Mouse (Mus musculus) ovary, adult 18-20 months (tissue): ENCODE results near the gene Large1.
"Not testable (repeated sequence)": the region's sequence is repeated elsewhere in the genome, so short reads cannot be mapped to it uniquely, and the experiment has no call there.

ENCODE experiments used
- DNase-seq: peaks from one replicate; pipeline ENCODE4 v3.0.0; 2022; ENCODE audit warnings: low spot score, mixed read lengths

Large1 gene

DNA sequence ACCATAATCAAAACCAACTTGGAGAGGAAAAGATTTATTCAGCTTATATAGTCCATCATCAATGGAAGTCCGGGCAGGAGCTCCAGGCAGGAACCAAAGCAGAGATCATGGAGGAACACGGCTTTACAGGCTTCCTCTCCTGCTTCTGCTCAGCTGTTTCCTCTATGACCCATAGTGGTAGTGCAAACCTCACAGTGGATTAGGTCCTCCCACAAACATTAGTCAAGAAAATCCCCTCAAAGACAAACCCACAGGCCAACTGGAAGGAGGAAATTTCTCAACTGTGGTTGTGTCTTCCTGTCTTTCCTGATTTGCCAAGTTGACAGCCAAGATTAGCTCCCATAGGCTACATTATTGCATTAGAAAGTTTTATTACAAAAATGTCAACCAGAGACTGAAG, 59.7 kb downstream of the Large1 start:
- no peak for DNase-seq

DNA sequence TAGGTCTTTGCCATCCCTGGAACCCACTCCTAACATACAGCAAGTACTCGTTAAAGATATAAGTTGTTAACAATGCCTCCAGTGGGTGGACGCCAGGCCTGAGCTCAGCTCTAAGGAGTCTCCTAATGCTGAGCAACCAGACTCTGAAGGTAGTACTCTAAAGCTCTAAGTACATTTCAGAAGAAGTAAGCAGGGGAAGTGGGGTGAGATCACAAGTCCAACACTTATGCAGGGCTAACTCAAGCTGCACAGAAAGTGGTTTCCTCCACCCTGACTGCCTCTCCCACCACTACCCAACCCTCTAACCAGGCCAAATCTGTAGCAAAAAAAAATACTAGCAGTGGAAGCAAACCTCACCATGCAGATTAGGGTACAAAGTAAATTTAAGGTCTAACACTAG, 61.7 kb downstream of the Large1 start:
- no peak for DNase-seq

GRCm38 (mm10) chr8:73290636-73291035, 62.7 kb downstream of the Large1 start:
- no peak for DNase-seq

GRCm38 (mm10) chr8:73289831-73290230, 63.5 kb downstream of the Large1 start:
- no peak for DNase-seq

DNA sequence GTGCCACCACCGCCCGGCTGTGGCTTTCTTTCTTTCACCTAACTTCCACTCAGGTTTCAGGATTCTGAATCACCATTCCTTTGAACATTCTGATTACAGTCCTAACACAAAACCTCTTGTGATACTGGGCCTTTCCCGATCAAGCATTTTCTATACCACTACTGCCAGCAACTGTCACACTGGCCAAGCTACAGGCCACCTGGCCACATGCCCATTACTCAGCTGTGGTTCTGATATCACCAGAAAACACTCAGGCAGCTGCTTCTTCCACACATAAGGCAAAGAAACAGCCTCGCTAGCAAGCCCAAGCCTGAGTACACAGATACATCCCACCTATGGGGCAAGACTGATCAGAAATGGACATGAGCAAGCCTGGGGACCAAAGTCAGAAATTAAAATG, 71.3 kb downstream of the Large1 start:
- no peak for DNase-seq

GRCm38 (mm10) chr8:73276015-73276414, 77.3 kb downstream of the Large1 start:
- DNase-seq: no peak

DNA sequence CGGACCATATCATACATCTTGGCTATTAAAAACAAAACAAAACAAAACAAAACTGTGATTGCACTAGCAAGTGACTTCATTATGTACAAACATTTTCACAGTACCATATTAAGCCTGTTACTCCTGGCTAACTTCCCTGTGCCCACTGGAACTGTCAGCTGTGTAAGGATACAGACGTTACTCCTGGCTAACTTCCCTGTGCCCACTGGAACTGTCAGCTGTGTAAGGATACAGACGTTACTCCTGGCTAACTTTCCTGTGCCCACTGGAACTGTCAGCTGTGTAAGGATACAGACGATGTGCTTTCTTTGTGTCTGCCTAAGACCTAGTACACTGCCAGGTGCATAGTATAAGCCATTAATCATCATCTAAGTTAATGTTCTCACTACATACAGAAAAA, 77.9 kb downstream of the Large1 start:
- DNase-seq: not testable (repeated sequence)

- DNase-seq: no peak
These were observed 80.2 kb downstream of the Large1 start for GRCm38 (mm10) chr8:73273150-73273549.

DNA sequence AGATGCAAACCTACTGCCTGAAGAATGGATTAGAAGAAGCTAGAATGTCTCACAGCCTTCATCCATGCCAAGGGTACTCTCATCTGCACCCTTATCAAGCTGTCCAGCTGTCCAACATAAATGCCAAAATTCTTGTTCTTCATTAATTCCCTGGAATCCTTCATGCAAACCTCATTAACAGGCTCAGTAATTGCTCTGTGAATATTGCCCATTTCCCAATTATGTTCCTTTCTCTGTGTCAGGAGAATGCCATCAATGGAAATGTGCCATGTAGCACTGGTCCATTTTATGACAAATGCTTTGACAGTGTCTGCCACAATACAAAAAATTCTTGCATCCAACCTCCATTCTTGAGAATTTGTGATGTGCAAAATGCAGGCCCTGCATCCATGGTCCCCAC, 82.3 kb downstream of the Large1 start:
- DNase-seq: no peak

GRCm38 (mm10) chr8:73257981-73258380, 95.4 kb downstream of the Large1 start:
- no peak for DNase-seq

GRCm38 (mm10) chr8:73244186-73244585, 109.2 kb downstream of the Large1 start:
- no peak for DNase-seq

DNA sequence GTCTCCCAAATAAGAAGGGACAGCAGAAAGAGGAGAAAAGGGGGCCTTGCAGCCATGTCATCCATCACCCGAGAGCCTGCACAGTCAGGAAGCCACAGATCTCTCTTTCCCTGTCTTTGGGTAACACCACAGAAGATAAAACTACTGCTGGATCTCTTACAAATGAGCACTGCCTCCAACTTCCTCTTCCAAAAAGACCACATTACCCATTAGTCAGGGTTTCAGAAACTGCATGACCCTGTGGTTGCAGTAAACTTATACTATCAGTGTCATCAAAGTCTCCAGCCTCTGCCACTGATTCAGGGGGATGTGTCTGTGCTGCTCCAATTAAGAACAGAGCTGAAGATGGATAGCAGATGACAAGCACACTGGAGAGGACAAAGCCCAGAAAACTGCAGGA, 111.3 kb downstream of the Large1 start:
- no peak for DNase-seq

- DNase-seq: no peak
These were observed 119.1 kb downstream of the Large1 start for GRCm38 (mm10) chr8:73234209-73234608.

- DNase-seq: no peak
These were observed 119.8 kb downstream of the Large1 start for GRCm38 (mm10) chr8:73233358-73234041.

DNA sequence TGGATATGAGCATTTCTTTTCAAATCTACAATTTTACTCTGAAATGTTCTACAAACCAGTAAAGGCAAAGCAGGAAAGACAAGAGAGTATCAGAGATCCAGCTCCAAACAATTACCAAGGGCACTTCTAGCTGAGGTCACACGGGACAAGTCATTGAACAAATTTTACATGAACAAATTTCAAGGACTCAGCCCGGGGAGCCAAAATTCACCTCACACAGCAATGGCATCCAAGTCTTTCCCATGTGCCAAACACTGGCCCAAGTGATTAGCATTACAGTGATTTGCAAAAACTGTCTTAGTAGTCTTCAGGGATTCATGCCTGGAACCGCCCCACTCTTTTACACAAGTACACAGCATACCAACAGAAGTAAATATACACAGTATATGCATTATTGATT, 126.5 kb downstream of the Large1 start:
- no peak for DNase-seq

DNA sequence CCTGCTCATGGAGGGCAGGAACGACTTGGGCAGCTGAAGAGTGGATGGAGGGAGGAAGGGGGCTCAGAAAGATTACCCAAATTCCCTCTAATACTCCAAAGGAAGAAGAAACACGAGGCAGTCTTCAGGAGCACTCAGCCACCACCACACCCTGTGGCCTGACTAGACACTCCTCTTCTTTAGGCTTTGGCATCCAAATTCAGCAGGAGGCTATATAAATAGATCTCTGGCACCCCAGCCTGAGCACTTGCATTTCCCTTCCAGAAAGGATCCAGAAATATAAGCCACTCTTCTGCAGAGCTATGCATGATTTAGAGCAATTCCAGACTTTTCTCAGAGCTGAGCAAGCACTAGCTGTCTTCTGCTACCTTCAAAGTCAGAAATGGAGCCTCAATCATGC, 127.7 kb downstream of the Large1 start:
- DNase-seq: no peak

- DNase-seq: no peak
These were observed 134.0 kb downstream of the Large1 start for GRCm38 (mm10) chr8:73219178-73219811.

DNA sequence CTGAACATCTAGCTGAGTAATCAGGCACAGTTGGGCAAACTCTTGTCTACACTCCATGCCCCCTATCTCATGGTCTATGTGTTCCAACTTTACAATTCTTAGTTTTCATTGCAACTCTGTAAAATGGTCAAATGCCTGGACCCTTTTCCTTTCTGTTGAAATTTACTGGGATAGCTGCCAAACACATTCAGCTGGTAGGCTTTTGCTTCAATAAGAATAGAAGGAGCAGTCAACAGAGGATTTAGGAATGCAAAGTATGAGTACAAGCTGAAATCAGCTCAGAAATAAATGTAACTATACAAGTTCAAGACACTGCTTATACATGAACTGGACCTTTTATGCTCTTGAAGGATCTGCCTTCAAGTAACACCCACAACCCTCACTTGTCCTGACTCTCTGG, 146.5 kb downstream of the Large1 start:
- DNase-seq: no peak

DNA sequence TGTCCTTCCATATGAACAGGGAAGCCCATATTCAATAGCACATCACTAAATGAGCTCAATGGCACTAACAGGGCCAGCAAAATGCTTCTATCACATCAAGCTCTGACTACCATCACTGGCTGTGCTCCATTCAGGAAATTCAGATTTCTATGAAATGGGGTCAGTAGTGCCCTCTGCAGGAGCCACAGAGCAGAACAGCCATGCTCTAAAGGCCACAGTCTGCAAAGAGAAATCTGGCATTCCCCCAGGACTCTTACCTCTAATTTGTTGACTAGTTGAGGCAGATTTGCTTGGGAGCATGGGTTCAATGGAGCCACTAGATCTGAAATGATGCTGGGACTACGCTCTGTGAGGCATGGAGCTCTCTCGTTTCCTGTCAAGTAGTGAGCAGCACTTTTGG, 151.5 kb downstream of the Large1 start:
- no peak for DNase-seq

- DNase-seq: no peak
These were observed 155.6 kb downstream of the Large1 start for GRCm38 (mm10) chr8:73197714-73198113.

DNA sequence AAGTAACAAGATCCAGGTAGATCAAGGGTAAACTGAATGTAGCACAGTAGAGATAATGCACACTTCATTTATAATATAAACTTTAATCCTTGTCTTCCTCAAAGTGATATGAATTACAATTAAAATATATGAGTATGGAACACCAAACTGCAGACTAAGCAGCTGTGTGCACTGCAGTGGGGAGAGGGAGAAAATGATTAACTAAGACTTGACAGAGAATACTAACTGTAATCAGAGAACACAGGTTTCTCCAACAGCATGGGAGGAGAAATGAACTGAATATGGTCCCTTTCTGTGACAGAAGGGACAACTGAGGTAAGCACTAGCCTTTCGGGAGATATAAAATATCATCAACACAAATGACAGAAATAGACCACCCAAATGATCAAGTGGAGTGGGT, 164.7 kb downstream of the Large1 start:
- DNase-seq: no peak

DNA sequence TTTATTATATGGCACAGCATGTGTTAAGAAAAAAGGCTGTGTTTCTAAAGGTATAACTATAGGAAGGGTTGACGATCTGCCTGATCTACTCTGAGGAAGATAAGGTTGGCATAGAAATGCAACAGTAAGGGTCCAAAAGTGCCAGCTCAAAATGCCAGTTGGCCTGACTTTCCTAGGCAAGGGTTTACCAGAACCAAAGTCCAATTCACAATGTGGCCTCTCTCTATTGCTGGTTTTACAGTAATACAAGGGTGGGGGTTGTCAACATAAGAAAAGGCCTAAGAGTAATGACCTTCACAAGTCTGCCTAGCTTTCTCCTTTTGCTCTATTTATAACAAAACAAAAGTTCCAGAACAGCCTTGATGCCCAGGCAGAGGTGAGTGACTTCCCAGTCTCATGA, 166.0 kb downstream of the Large1 start:
- no peak for DNase-seq

GRCm38 (mm10) chr8:73178434-73178833, 174.9 kb downstream of the Large1 start:
- no peak for DNase-seq

GRCm38 (mm10) chr8:73172661-73173060, 180.7 kb downstream of the Large1 start:
- DNase-seq: no peak
